Mouse (Mus musculus): ENCODE measurements at regions not wholly inside any gene's neighbourhood (a gene's known extent, or its start where the extent isn't known, plus 50 kb on each side); places are given as distances from the start of the nearest gene placed in this dataset.

DNA sequence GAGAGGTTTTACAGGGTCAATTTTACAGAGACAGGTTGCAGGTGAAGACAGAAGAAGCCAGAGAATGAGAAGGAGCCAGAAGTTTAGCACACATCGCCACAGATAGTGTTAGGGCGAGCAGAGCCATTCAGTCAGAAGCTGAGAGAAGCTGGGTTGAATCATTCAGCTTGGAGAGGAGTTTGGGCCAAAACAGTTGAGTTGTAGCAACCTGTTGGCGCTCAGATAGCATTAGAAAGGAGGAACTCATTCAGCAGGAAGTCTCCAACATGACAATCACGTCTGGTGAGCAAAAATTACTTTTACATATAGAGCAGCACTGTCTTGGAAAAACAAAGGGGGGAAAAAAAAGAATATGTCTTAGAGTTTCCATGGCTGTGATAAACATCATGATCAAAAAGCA is 53.2 kb downstream of the Fam43a start:
- no peaks in the 10 kb centered on the region for H3K4me1 ChIP-seq
- no peak overlapping the region for H3K27ac ChIP-seq
- ATAC-seq (ENCODE audit: low FRiP score, low read depth): no peak
- H3K36me3 ChIP-seq: no peaks in the 10 kb centered on the region
- H3K4me3 ChIP-seq: no peak overlapping the region
- H3K27me3 ChIP-seq (replicated peaks): no peaks in the 10 kb centered on the region
- WGBS: 76% methylated on average over 4 of the region's 4 CpGs
- H3K4me2 ChIP-seq (replicated peaks): no peak overlapping the region
- H3K9me3 ChIP-seq: no peaks in the 10 kb centered on the region
- H3K9ac ChIP-seq: no peak overlapping the region

- H3K9me3 ChIP-seq: no peaks in the 10 kb centered on the region
- no peak overlapping the region for H3K4me3 ChIP-seq
- no peak overlapping the region for H3K4me2 ChIP-seq (replicated peaks)
- no peak overlapping the region for H3K9ac ChIP-seq
- no peaks in the 10 kb centered on the region for H3K27me3 ChIP-seq (replicated peaks)
- no peaks in the 10 kb centered on the region for H3K36me3 ChIP-seq
- WGBS: 91% methylated on average over 5 of the region's 5 CpGs
- no peak overlapping the region for H3K27ac ChIP-seq
- no peak for ATAC-seq (ENCODE audit: low FRiP score, low read depth)
- no peaks in the 10 kb centered on the region for H3K4me1 ChIP-seq
Measured at GRCm38 (mm10) chr16:30653806-30654205, 54.3 kb downstream of the Fam43a start.

DNA sequence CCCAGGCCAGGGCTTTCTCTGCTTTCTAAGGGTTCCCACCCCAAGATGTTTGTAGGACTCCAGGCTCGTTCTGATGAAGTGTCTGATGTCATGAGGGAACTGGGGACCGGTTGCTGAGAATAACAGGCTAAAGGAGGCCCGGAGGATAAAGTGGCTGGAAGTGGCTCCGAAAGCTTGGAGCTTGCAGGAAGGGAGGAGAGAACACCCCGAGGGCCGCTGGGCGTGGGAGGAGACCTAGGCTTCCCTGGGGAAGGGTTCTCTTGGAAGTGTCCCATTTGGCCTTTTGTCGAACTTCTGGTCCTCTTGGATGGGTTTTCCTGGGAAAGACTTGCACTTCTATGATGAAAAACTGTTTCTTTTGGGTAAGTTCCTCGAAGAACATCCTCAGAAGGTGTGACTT is 54.7 kb downstream of the Fam43a start:
- Histone ChIP-seq H3K4me3 (no peak overlapping the region), H3K4me2 (replicated peaks) (no peak overlapping the region), H3K9me3 (no peaks in the 10 kb centered on the region), H3K27me3 (replicated peaks) (no peaks in the 10 kb centered on the region), H3K4me1 (no peaks in the 10 kb centered on the region), H3K36me3 (no peaks in the 10 kb centered on the region), H3K9ac (no peak overlapping the region), H3K27ac (no peak overlapping the region)
- WGBS: 90% methylated on average over 9 of the region's 9 CpGs
- ATAC-seq (ENCODE audit: low FRiP score, low read depth): no peak

DNA sequence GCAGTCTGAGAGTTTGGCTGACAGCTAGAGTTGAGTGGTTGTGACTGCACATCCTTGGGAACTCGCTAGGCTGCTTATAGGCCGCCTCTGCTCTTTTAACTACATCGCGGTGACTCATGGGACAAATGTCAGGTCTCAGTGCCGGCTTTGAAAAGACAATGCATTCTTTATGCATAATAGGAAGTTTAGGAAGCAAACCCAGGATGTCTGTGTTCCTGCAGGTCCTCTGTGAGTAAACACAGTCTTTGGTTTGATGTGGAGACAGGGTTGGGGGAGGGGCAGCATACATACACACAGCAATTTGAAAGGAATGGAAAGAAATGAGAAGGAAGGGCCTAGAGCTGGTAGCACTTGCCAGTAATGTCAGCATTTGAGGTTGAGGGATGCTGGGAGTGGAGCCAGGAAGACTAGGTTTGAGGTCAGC is 56.3 kb downstream of the Fam43a start:
- no peak for ATAC-seq (ENCODE audit: low FRiP score, low read depth)
- Histone ChIP-seq H3K36me3 (no peaks in the 10 kb centered on the region), H3K4me2 (replicated peaks) (no peak overlapping the region), H3K27me3 (replicated peaks) (no peaks in the 10 kb centered on the region), H3K27ac (no peak overlapping the region), H3K4me3 (no peak overlapping the region), H3K9me3 (no peaks in the 10 kb centered on the region), H3K9ac (no peak overlapping the region), H3K4me1 (no peaks in the 10 kb centered on the region)
- WGBS: 55% methylated on average over 5 of the region's 5 CpGs

DNA sequence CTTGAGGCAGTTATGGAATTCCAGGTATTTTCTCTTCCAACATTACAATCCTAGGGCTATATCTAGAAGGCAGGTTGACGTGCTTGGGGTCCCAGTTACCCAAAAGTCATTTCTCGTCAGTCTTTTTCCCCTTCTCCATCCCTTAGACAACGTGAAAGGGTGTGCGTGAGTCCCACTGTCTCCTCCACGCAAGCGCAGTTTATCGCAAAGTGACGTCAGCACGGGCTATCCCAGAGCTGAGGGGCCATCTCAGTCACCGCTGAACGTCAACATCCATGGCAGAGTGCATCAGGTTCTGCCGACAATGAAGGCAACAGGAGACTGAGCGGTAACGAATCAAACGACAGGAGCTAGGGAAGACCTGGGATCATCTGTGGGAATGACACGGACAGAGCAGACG is 57.4 kb downstream of the Fam43a start:
- no peak overlapping the region for H3K27ac ChIP-seq
- H3K4me1 ChIP-seq: no peaks in the 10 kb centered on the region
- WGBS: 91% methylated on average over 17 of the region's 17 CpGs
- H3K9me3 ChIP-seq: no peaks in the 10 kb centered on the region
- no peak for ATAC-seq (ENCODE audit: low FRiP score, low read depth)
- no peak overlapping the region for H3K4me2 ChIP-seq (replicated peaks)
- H3K27me3 ChIP-seq (replicated peaks): no peaks in the 10 kb centered on the region
- H3K36me3 ChIP-seq: no peaks in the 10 kb centered on the region
- no peak overlapping the region for H3K9ac ChIP-seq
- H3K4me3 ChIP-seq: no peak overlapping the region

DNA sequence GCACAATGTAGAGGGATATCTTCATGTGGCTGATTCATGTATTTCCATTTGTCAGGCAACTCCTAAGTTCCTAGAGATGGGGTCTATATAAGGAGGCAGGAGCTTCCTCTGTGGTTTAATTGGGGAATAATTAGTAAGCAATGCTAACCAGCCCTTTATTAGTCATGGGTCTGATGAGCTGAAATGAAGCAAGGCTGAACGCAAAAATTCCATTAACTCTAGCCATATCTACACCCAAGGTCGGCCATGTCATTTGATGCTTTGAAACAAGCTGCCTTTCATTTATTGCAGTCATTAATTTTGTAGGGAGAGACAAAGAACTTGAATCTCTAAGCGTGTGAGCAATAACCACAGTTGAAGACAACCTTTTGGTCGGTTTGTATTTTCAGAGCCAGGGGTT is 59.4 kb downstream of the Fam43a start:
- Histone ChIP-seq H3K27me3 (replicated peaks) (no peaks in the 10 kb centered on the region), H3K36me3 (no peaks in the 10 kb centered on the region), H3K4me2 (replicated peaks) (no peak overlapping the region), H3K4me1 (no peaks in the 10 kb centered on the region), H3K9me3 (no peaks in the 10 kb centered on the region), H3K27ac (no peak overlapping the region), H3K9ac (no peak overlapping the region), H3K4me3 (no peak overlapping the region)
- WGBS: 76% methylated on average over 4 of the region's 4 CpGs
- ATAC-seq (ENCODE audit: low FRiP score, low read depth): no peak

- H3K4me1 ChIP-seq: no peaks in the 10 kb centered on the region
- 73% methylated on average over 16 of the region's 16 CpGs for WGBS
Measured at GRCm38 (mm10) chr16:30661086-30661977, 61.8 kb downstream of the Fam43a start.

GRCm38 (mm10) chr16:30663055-30663454 is 63.5 kb downstream of the Fam43a start:
- H3K27ac ChIP-seq: no peak overlapping the region
- no peak for ATAC-seq (ENCODE audit: low FRiP score, low read depth)
- H3K36me3 ChIP-seq: no peaks in the 10 kb centered on the region
- H3K4me3 ChIP-seq: no peak overlapping the region
- no peaks in the 10 kb centered on the region for H3K4me1 ChIP-seq
- H3K27me3 ChIP-seq (replicated peaks): no peaks in the 10 kb centered on the region
- H3K9me3 ChIP-seq: no peaks in the 10 kb centered on the region
- 69% methylated on average over 8 of the region's 8 CpGs for WGBS
- H3K9ac ChIP-seq: no peak overlapping the region
- H3K4me2 ChIP-seq (replicated peaks): no peak overlapping the region

More at GRCm38 (mm10) chr16:30661086-30661977, 61.8 kb downstream of the Fam43a start:
- no peak overlapping the region for H3K27ac ChIP-seq
- no peak overlapping the region for H3K4me2 ChIP-seq (replicated peaks)
- ATAC-seq (ENCODE audit: low FRiP score, low read depth): no peak
- no peaks in the 10 kb centered on the region for H3K27me3 ChIP-seq (replicated peaks)
- H3K9ac ChIP-seq: no peak overlapping the region
- no peak overlapping the region for H3K4me3 ChIP-seq
- H3K9me3 ChIP-seq: no peaks in the 10 kb centered on the region
- no peaks in the 10 kb centered on the region for H3K36me3 ChIP-seq

GRCm38 (mm10) chr16:30663971-30664370 is 64.4 kb downstream of the Fam43a start:
- H3K36me3 ChIP-seq: no peaks in the 10 kb centered on the region
- H3K4me2 ChIP-seq (replicated peaks): no peak overlapping the region
- WGBS: 72% methylated on average over 3 of the region's 3 CpGs
- H3K9me3 ChIP-seq: no peaks in the 10 kb centered on the region
- no peak for ATAC-seq (ENCODE audit: low FRiP score, low read depth)
- no peak overlapping the region for H3K27ac ChIP-seq
- H3K4me3 ChIP-seq: no peak overlapping the region
- no peak overlapping the region for H3K9ac ChIP-seq
- H3K4me1 ChIP-seq: no peaks in the 10 kb centered on the region
- no peaks in the 10 kb centered on the region for H3K27me3 ChIP-seq (replicated peaks)

GRCm38 (mm10) chr16:30664433-30664832 is 64.9 kb downstream of the Fam43a start:
- H3K36me3 ChIP-seq: no peaks in the 10 kb centered on the region
- no peak overlapping the region for H3K9ac ChIP-seq
- 49% methylated on average over 4 of the region's 4 CpGs for WGBS
- H3K27me3 ChIP-seq (replicated peaks): no peaks in the 10 kb centered on the region
- no peak overlapping the region for H3K27ac ChIP-seq
- H3K4me3 ChIP-seq: no peak overlapping the region
- no peaks in the 10 kb centered on the region for H3K4me1 ChIP-seq
- no peak overlapping the region for H3K4me2 ChIP-seq (replicated peaks)
- no peaks in the 10 kb centered on the region for H3K9me3 ChIP-seq
- no peak for ATAC-seq (ENCODE audit: low FRiP score, low read depth)

DNA sequence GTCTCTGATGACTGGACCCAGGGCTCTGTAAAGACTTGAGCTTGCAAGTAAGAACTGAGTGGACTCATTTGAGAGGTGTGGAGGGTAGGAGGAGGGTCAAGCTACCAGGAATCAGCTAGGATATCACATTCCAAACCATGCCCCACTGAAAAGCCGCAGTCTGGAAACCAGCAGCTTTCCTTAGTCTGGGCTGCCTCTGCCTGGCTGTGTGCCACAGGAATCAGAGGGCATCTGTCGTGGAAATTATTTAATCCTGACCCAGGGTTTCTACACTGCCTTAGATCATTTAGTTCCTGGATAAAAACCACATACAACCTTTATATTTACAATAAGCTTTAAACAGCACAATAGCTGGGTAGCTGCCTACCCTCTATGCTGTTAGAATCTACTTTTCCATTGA is 66.4 kb downstream of the Fam43a start:
- H3K27ac ChIP-seq: no peak overlapping the region
- H3K9ac ChIP-seq: no peak overlapping the region
- WGBS: 76% methylated on average over 2 of the region's 2 CpGs

GRCm38 (mm10) chr16:30669883-30670282 is 70.4 kb downstream of the Fam43a start:
- Histone ChIP-seq H3K4me2 (replicated peaks) (no peak overlapping the region), H3K9me3 (no peaks in the 10 kb centered on the region), H3K27ac (no peak overlapping the region), H3K9ac (no peak overlapping the region), H3K27me3 (replicated peaks) (no peaks in the 10 kb centered on the region), H3K4me1 (no peaks in the 10 kb centered on the region), H3K4me3 (no peak overlapping the region), H3K36me3 (no peaks in the 10 kb centered on the region)
- no peak for ATAC-seq (ENCODE audit: low FRiP score, low read depth)
- 83% methylated on average over 8 of the region's 8 CpGs for WGBS

More for the DNA sequence above, 66.4 kb downstream of the Fam43a start:
- H3K4me2 ChIP-seq (replicated peaks): no peak overlapping the region
- no peaks in the 10 kb centered on the region for H3K9me3 ChIP-seq
- no peaks in the 10 kb centered on the region for H3K36me3 ChIP-seq
- ATAC-seq (ENCODE audit: low FRiP score, low read depth): no peak
- H3K4me1 ChIP-seq: no peaks in the 10 kb centered on the region
- no peaks in the 10 kb centered on the region for H3K27me3 ChIP-seq (replicated peaks)
- no peak overlapping the region for H3K4me3 ChIP-seq

- Histone ChIP-seq H3K27me3 (replicated peaks) (no peaks in the 10 kb centered on the region), H3K27ac (no peak overlapping the region), H3K36me3 (no peaks in the 10 kb centered on the region), H3K9ac (no peak overlapping the region), H3K4me3 (no peak overlapping the region), H3K4me2 (replicated peaks) (no peak overlapping the region), H3K4me1 (no peaks in the 10 kb centered on the region), H3K9me3 (no peaks in the 10 kb centered on the region)
- ATAC-seq (ENCODE audit: low FRiP score, low read depth): no peak
- 84% methylated on average over 10 of the region's 10 CpGs for WGBS
Measured at GRCm38 (mm10) chr16:30671584-30671983, 72.1 kb downstream of the Fam43a start.

All from neural tube, embryonic 12.5 days (tissue).